Mouse (Mus musculus): ENCODE measurements at regions not wholly inside any gene's neighbourhood (a gene's known extent, or its start where the extent isn't known, plus 50 kb on each side); places are given as distances from the start of the nearest gene placed in this dataset.
A peak's percentile ranks its signal among the peaks of the same experiment; 100 is the strongest.

GRCm38 (mm10) chr2:169168376-169168775 is 213.0 kb upstream of the Zfp64 start:
- H3K27ac ChIP-seq, result no peak overlapping the region
- H3K4me3 ChIP-seq, result no peak overlapping the region
- intact Hi-C loops (cut with DNase I), result no loop called here
- no peak for DNase-seq
- no peak for TF ChIP-seq CTCF (IDR thresholded peaks at IDR 0.05)

- intact Hi-C loops (cut with DNase I), result no loop called here
- Histone ChIP-seq H3K27ac (no peak overlapping the region), H3K4me3 (no peak overlapping the region)
- no peak for DNase-seq
- no peak for TF ChIP-seq CTCF (IDR thresholded peaks at IDR 0.05)
Measured at GRCm38 (mm10) chr2:169161651-169162050, 206.3 kb upstream of the Zfp64 start.

DNA sequence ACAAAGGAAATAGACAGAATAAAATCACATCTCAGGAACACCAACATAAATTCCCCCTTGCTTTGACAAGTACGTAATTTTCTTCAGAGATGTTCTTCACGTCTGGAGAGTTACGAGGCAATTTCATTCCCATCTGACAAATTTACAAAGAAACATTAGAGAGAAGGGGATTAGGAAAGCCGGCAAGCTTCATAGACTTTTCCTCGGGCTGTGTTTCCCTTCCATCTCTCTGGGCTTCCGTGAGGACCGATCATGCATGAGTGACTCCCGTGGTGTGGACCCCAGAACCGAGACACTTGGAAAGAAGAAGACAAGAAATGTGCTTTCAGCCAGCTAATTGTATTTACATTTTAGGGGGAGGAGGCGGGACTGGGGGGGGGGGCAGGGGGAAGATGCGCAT is 203.4 kb upstream of the Zfp64 start:
- no peak for DNase-seq
- intact Hi-C loops (cut with DNase I), result no loop called here
- Histone ChIP-seq H3K27ac (no peak overlapping the region), H3K4me3 (0 out of 2 replicates have a peak overlapping the region, but pooled peaks have one; percentile 23)
- no peak for TF ChIP-seq CTCF (IDR thresholded peaks at IDR 0.05)

GRCm38 (mm10) chr2:169158005-169158673 is 202.8 kb upstream of the Zfp64 start:
- TF ChIP-seq CTCF (IDR thresholded peaks at IDR 0.05), result no peak
- Histone ChIP-seq H3K4me3 (peak overlapping the region; percentile 23; the same call in 1 of the 2 replicates), H3K27ac (no peak overlapping the region)
- intact Hi-C loops (cut with DNase I), result no loop called here
- DNase-seq, result peak; percentile 30

- Histone ChIP-seq H3K4me3 (no peak overlapping the region), H3K27ac (no peak overlapping the region)
- TF ChIP-seq CTCF (IDR thresholded peaks at IDR 0.05), result no peak
- DNase-seq, result no peak
- intact Hi-C loops (cut with DNase I), result no loop called here
Measured at GRCm38 (mm10) chr2:169156908-169157307, 201.5 kb upstream of the Zfp64 start.

DNA sequence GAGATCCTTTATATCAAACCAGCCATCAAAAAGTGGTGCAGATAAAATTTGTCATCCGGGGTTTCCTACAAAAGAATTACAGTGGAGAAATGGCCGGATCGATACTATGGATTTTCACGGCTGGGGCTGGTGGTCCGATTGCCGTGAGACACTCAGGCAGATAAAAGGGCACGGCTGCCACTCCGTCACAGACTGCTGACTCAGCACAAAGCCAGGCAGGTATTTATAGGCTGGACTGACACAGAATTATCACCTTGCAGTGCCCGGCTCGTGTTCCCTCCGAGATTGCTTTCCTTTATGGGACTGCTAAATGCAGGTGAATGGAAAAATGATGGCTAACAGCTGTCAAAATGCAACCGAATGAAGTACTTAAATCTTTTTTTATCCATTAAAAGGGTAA is 199.5 kb upstream of the Zfp64 start:
- intact Hi-C loops (cut with DNase I), result no loop called here
- no peak for TF ChIP-seq CTCF (IDR thresholded peaks at IDR 0.05)
- H3K27ac ChIP-seq, result no peak overlapping the region
- no peak overlapping the region for H3K4me3 ChIP-seq
- DNase-seq, result no peak

GRCm38 (mm10) chr2:169147655-169148054 is 192.3 kb upstream of the Zfp64 start:
- intact Hi-C loops (cut with DNase I), result no loop called here
- Histone ChIP-seq H3K27ac (no peak overlapping the region), H3K4me3 (no peak overlapping the region)
- no peak for TF ChIP-seq CTCF (IDR thresholded peaks at IDR 0.05)
- DNase-seq, result no peak

DNA sequence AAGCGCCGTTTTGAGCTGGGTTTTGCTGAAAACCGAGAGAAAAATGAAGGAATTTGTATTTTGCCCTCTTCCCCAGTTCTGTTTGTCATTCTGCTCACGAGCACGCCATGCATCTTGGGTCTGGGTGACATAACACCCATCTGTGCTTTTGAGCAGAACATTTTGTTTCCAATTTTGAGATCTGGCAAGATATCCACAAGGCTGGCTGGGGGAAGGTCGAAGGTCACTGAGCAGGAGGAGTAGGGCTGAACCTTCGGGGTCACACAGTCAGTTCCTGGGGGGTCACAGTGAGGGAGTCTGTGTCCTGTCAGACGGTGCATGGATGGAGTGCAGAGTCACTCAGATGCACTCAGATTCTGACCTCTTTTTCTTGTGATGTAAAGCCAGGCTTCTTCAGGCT is 186.8 kb upstream of the Zfp64 start:
- Histone ChIP-seq H3K27ac (no peak overlapping the region), H3K4me3 (no peak overlapping the region)
- DNase-seq, result no peak
- intact Hi-C loops (cut with DNase I), result no loop called here
- TF ChIP-seq CTCF (IDR thresholded peaks at IDR 0.05), result no peak

- TF ChIP-seq CTCF (IDR thresholded peaks at IDR 0.05), result no peak
- intact Hi-C loops (cut with DNase I), result no loop called here
- Histone ChIP-seq H3K27ac (no peak overlapping the region), H3K4me3 (no peak overlapping the region)
- no peak for DNase-seq
Measured at GRCm38 (mm10) chr2:169133855-169134254, 178.5 kb upstream of the Zfp64 start.

DNA sequence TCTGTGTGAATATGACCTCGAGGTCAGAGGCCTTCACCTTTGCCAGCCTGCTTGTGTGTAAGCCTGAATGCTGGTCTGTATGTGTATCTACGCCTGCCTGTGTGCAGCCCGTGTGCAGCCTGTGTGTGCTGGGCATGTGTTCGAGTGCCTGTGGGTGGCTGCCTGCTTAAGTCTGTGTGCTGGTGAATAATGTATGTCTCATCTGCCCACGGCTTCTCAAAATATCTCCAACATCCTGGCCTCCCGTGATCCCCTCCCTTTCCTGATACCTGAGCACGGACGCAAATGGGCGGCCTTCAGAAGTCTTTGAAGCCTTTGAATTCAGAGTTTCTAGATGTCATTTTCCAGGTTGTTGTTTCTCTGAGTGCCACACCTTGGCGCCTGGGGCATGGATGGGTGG is 170.1 kb upstream of the Zfp64 start:
- no peak overlapping the region for H3K4me3 ChIP-seq
- intact Hi-C loops (cut with DNase I), result no loop called here
- no peak overlapping the region for H3K27ac ChIP-seq
- no peak for TF ChIP-seq CTCF (IDR thresholded peaks at IDR 0.05)
- DNase-seq, result no peak

DNA sequence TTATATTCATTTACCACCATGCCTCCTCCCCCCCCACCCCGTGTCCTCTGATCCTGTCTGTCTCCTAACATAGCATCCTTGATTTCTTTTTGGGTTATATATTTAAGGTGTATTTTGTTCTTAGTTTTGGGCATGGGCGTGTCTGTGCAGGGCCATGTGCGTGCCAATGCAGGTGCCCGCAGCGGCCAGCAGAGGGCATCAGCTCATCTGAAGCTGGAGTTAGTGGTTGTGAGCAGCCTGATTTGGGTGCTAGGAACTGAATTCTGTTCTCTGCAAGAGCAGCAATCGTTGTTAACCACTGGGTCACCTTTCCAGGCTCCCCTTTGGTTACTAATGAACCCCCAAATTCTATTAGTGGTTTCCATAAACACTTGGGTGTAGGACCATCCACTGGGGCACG is 167.5 kb upstream of the Zfp64 start:
- peak; percentile 5; the same call in 1 of the 2 replicates for TF ChIP-seq CTCF (IDR thresholded peaks at IDR 0.05)
- no peak for DNase-seq
- Histone ChIP-seq H3K4me3 (no peak overlapping the region), H3K27ac (no peak overlapping the region)
- intact Hi-C loops (cut with DNase I), result no loop called here

DNA sequence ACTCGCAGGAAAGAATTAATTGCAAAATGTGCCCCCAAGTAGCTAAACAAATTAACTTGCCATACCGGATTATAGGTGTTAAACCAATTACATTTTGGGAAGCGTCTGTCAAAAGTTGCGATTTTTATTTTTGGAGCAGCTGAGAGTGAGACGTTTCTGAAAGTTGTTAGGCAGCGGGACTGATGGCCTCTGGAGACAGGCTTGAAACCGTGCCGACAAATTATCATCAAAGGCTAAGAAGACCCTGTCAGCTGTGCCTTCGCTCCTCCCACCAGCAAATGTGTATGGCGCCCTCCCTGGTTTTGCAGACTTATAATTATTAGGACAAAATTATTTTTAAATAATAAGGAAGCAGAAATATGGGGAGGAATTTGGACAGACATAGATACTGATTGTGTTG is 161.5 kb upstream of the Zfp64 start:
- Histone ChIP-seq H3K27ac (no peak overlapping the region), H3K4me3 (no peak overlapping the region)
- DNase-seq, result no peak
- TF ChIP-seq CTCF (IDR thresholded peaks at IDR 0.05), result no peak
- intact Hi-C loops (cut with DNase I), result no loop called here

DNA sequence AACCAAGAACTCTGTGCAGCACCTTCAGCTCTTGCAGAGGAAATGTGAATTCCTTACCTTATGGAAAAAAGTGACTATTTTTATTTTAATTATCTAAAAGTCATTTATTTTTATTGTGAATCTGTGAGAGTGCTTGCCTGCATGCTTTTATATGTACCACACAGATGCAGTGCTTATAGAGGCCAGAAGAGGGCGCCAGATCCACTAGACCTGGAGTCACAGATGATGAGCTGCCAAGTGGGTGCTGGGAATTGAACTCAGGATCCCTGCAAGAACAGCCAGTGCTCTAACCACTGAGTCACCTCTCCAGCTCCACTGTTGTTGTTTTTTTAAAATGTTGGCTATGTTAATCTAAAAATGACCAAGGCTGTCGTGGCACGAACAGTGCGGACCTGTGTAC is 153.7 kb upstream of the Zfp64 start:
- no peak for DNase-seq
- intact Hi-C loops (cut with DNase I), result loop anchor here (5.0 kb wide), 1 partner anchor 47 kb away; no protein-coding TSS in a partner anchor

DNA sequence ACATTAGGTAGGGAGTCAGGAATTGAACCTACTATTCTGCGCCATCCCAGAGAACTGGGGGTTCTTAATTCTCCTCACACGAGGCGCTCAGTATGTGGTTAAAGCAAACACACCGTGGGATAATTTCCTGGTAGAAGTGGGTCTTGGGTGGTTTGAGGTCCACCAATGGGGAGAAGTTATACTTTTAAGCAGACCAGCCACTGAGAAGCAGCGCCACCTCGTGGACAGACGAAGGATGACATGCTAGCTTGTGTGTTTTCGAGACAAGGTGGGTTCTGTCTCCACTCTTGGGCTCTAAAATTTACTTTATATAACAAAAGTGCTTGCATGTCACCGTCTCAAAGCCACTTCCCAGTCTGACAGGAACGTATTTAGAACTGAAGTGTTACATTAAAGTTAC is 152.7 kb upstream of the Zfp64 start:
- intact Hi-C loops (cut with DNase I), result loop anchor here (5.0 kb wide), 1 partner anchor 46 kb away; no protein-coding TSS in a partner anchor
- DNase-seq, result peak; percentile 49
- H3K4me3 ChIP-seq, result no peak overlapping the region
- no peak overlapping the region for H3K27ac ChIP-seq
- TF ChIP-seq CTCF (IDR thresholded peaks at IDR 0.05), result peak; percentile 83

More for the DNA sequence above, 153.7 kb upstream of the Zfp64 start:
- H3K4me3 ChIP-seq, result no peak overlapping the region
- no peak overlapping the region for H3K27ac ChIP-seq
- TF ChIP-seq CTCF (IDR thresholded peaks at IDR 0.05), result peak; percentile 29; the same call in 1 of the 2 replicates

Data from gastrocnemius, adult 2 months (tissue).